Mouse (Mus musculus) gastrocnemius, adult 8-10 months (tissue): ENCODE results near the gene Rassf3. TPM values are rescaled to one million over a fixed set of nuclear protein-coding genes. Genes with fewer than 3 reads are reported as not detected.

Source experiments
- DNase-seq, 2 experiments: peaks; one replicate each; pipeline ENCODE4 v3.0.0; 2022; ENCODE audit warnings: low spot score in 2 of 2
- total RNA-seq, 4 experiments: library from RNA; stranded (reverse); gene quantifications; 2 replicates each; pipeline ENCODE4 v1.2.4; 2022

The Rassf3 gene
- total RNA-seq, 4 experiments from 2014 or later, result 23.3 to 43.2 (median 31.1) TPM

GRCm38 (mm10) chr10:121411721-121412455 lies 64.3 kb downstream of the Rassf3 start:
- no peak for DNase-seq

DNA sequence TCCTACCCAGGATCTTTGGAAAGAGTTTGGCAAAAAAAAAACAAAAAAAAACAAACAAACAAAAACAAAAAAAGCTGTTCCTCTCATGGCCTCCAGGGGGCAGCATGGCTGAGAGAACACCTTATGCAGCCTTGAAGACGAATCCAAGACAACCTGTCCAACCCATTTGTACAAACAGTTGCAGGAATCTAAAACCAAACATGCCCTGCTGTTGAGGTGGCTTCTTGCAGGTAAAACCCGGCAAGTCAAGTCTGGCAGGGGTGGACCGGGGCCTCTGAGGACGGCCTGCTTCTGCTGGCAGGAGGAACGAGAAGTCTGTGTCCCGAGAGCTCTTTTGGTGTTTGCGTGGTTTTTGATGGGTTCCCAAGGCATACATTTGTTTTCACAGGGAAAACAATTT lies 66.4 kb downstream of the Rassf3 start:
- DNase-seq, result no peak

- no peak for DNase-seq
Observed at GRCm38 (mm10) chr10:121403946-121404345, 72.2 kb downstream of the Rassf3 start.

- no peak for DNase-seq
Observed at GRCm38 (mm10) chr10:121403104-121403503, 73.0 kb downstream of the Rassf3 start.

GRCm38 (mm10) chr10:121401005-121401404 lies 75.1 kb downstream of the Rassf3 start:
- DNase-seq, result no peak

DNA sequence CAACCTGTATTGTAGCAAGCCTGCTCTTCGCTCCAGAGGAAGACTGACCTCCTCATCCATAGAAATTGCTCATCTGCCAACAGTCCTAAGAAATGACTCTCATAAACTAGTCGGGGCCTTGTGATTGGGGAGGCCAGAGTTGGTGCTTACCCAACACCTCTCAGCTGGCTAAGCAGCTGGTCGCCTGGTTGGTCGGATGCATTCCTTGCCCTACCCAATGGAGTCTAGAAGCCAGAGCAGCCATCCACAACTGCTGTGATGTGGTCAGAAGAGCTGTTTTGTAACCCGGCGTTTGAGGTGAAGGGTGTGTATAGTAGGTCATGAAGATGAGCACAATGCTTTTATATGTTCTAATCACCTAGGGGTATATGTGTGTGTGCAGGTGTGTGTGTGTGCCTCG lies 77.5 kb downstream of the Rassf3 start:
- DNase-seq, result no peak

DNA sequence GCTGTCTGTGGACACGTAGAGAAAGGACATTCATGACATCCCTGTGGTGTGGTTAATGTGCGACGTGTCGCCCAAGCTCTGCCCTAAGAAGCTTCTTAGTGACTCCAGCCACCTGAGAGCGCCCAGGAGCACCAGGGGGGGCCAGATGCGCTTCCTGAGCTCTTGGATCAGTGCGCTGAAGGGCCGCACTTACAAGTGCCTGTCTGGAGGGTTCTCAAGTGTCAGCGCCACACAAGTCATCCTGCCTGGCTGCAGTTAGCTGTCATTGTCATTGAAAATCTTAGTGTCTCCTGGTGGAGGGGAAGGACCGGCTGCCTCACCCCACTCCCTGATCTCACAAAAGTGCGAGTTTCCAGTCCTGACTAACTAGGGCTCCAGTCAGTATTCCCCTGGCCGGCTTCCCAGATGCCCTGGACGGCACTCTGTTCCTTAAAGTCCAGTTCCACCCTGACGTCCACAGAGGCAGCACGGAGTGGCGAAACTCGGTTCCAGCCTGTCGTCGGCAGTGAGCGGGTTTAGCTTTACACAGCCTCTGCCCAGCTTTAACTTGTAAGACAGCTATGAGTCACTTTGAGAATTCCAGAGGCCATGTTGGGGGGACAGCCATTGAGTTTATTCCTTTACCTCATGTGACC lies 80.5 kb downstream of the Rassf3 start:
- DNase-seq, result no peak

DNA sequence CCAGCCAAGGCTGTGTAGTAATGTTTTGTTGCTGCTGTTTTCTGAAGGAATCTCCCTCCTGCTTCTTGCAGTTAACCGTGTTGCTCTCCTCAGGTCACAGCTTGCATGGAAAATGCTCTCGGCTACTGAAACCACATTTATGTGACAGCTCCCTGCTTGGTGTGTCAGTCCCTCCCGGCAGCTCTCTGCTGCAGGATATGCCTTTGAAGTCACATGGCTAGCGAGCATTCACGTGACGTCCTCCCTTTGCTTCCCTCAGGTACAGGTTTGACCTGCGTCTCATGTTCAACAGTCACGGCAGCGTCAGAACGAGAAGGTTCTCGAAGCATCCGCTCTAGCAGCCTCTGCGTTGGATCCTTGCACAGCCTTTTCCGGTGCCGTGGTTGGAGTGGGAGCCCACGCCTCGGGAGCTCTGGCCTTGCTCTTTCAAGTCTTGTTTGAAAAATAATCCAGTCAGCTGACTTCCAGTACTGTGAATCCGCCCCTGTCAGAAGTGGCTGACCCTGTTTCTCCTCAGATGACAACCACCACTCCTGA lies 81.3 kb downstream of the Rassf3 start:
- no peak for DNase-seq

GRCm38 (mm10) chr10:121394270-121394669 lies 81.9 kb downstream of the Rassf3 start:
- DNase-seq, result no peak

- no peak for DNase-seq
Observed at GRCm38 (mm10) chr10:121391901-121392300, 84.2 kb downstream of the Rassf3 start.

DNA sequence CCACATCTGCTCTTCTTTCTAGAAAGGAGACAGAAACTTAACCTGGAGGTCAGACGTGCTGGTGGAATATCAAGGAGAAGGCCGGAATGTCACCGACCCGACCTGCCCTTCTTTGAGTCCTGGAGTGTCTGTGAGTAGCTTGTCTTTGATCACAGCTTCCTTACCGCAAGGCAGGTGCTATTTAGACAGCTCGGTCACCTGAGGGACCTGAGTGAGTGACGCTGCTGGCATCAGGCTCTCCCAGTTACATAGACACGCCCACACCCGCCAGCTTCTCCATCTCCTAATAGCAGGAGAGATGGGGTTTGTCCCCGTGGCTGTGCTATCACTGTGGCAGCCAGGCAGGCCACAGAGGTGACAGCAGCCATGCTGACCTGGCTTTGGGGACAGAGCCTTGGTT lies 85.5 kb downstream of the Rassf3 start:
- no peak for DNase-seq

DNA sequence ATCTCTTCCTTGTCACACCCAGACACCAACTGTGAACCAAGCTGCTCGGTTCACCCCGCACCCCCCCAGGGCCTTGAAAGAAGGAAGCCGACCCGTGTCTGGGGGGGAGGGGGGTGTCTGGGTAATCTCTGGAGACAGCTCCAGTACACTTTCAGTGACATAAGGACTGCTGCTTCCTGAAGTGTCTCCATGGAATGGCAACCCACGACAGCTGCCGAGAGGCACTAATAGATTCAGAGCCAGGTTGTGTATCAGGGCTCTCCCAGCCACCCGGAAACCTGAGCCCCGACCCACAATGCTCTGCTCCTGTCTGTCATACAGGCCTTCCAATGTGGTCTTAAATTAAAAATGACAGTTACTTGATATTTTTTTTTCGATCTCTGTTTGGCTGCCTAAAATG lies 89.8 kb downstream of the Rassf3 start:
- DNase-seq, result peak; percentile 44 to 57

DNA sequence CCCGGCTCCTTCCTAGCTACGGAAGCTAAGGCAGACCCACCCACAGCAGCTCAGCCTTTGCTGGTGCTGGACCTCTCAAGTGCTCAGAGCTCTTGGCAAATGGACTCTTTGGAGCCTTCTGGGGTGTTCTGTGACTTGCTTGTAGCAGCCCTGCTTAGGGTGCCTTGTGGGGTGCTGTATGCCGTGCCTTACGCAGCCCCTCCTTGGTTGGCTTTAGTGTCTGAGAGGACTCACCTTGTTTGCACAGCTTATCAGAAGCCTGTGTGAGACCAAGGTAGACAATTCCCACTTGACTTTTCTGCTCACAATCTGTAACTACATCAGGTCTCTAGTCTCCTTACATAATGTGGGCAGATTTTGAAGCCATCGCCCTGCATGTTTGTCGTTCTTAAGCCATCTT lies 90.5 kb downstream of the Rassf3 start:
- DNase-seq, result no peak

- no peak for DNase-seq
Observed at GRCm38 (mm10) chr10:121384710-121385109, 91.4 kb downstream of the Rassf3 start.

GRCm38 (mm10) chr10:121381280-121381679 lies 94.9 kb downstream of the Rassf3 start:
- DNase-seq, result no peak

- DNase-seq, result no peak
Observed at GRCm38 (mm10) chr10:121379387-121379786, 96.8 kb downstream of the Rassf3 start.

- no peak for DNase-seq
Observed at GRCm38 (mm10) chr10:121376530-121377271, 99.4 kb downstream of the Rassf3 start.

GRCm38 (mm10) chr10:121375649-121376493 lies 100.3 kb downstream of the Rassf3 start:
- DNase-seq, result no peak

DNA sequence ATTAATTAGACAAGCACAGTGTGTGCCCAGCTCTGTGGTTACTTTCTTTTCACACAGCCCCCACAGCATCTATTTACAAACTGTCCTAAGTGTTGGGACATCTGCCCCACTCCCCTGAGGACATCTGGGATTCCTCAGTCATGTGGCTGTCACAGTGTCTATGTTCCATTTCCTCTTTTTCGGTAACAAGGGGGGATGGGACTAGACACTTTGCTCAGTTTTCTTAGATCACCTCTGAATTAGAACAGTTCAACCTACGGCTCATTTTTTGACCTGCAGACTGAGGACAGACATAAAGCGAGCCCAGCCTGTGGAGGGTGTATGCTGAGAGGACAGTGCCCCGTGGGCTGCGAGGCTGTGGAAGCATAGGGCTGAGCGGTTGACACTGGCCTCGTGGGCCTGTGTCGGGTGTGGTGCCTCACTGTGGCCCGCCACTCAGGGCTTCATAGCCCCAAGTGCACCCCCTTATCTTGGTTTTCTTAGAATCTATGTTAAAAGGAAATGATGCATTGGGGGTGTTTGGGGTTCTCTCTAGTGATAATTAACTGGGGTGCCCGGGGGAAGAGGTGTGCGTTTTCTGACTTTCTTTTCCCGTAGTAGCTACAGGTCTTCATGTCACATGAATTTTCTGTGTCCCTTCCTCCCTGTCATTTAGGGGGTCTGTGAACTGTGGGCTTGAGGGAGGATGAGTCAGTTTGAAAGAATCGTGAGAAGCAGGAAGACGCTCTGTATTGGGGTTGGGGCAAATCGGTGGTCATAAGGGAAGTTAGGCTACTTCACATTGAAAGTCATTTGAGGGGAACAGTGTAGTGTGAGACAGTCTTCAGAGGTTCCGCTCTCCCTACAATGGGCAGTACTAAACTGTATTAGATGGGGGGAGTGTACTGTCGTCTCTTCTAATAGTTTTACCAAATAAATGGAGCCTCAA lies 101.2 kb downstream of the Rassf3 start:
- no peak for DNase-seq

DNA sequence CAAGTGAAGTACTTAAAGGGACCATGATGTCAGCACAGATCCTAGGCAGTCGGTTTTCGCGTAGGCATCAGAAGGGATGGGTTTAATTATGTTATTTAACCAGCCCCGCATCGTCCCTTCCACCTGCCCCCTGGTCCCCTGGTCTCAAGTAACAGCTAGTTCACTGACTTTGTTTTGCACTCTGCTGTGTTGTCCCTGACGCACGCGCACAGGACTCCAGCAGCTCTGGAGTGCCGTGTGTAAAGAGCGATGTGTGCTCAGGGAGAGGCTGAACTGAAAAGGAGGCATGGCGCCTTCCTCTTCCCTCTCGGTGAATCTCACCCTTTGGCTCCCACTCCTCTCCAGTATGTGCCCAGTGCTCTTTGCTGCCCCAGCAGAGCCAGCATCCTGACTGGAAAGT lies 102.1 kb downstream of the Rassf3 start:
- DNase-seq, result no peak
